8 mouse cellular contexts compared by ENCODE assay signal in the genomic region with DNA sequence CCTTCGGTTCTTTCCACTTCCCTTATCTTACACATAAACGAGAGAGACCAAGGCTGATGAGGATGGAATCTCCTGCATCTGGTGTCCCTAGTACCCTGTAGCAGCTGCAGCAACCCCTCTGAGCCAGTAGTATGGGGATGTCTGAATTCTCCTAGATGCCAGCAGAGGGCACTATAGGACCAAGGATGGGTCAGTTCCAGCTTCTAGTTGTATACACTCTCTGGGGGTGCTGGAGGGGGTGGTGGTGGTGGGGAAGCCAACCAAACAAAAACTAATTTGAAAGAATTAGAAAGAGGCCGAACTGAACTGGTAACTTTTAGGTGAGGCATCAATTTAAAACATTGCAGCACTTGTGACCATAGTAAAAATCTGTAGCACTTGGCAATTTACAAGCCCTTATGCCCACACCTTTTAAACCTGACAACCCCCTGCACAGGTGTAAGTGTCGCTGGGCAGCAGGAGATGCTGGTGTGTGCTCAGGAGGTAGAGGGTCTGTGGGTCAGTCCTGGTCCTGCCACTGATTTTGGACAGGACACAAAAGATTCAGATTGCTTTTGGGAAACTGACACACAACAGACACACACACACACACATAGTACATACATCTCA. TPM values are rescaled to one million over a fixed set of nuclear protein-coding genes. Genes with fewer than 3 reads are reported as not detected.
DNase-seq lines count a peak whose midpoint lies in the region; ATAC-seq lines count a peak whose summit lies in the region.

No protein-coding gene starts in this region.

- no peak overlapping the region for H3K4me3 ChIP-seq in limb, embryonic 15.5 days

- no peak overlapping the region for H3K27ac ChIP-seq in limb, embryonic 15.5 days

- no peaks in the 10 kb centered on the region for H3K36me3 ChIP-seq in limb, embryonic 15.5 days

- H3K4me1 ChIP-seq in limb, embryonic 15.5 days = peaks cover 5% of the 10 kb centered on the region; the same call in 1 of the 2 replicates

- H3K9me3 ChIP-seq in limb, embryonic 15.5 days = no peaks in the 10 kb centered on the region

- peak; percentile 86 for DNase-seq in CD4-positive, CD25-positive, alpha-beta regulatory T cell, adult 2 months (ENCODE audit: low read depth, low spot score)
- peak; percentile 38 to 84 for DNase-seq in adrenal gland, adult (ENCODE audit: inconsistent age in 2 of 2, low spot score in 1 of 2)
- DNase-seq in embryo, embryonic 10 days (ENCODE audit: low spot score) = peak; percentile 88
- peak; percentile 37 for DNase-seq in gastrocnemius, postnatal 14 days
- peak; percentile 33 for DNase-seq in kidney, adult 11 months
- peak; percentile 86 for DNase-seq in naive thymus-derived CD4-positive, alpha-beta T cell, adult 2 months (ENCODE audit: low read depth)
- peak; percentile 17 for DNase-seq in testis, postnatal 14 days (ENCODE audit: low spot score)

- no peak overlapping the region for H3K9ac ChIP-seq in limb, embryonic 15.5 days

- H3K4me2 ChIP-seq in limb, embryonic 15.5 days = no peak overlapping the region

- peak; percentile 35; the same call in 1 of the 2 replicates for ATAC-seq in limb, embryonic 15.5 days (ENCODE audit: insufficient number of reproducible peaks, low FRiP score, low TSS enrichment, low read depth)

- intact Hi-C loops in gastrocnemius, postnatal 14 days (cut with DNase I; ENCODE audit: low total_unique reads) = loop anchor here (2.0 to 5.0 kb wide), 2 partner anchors 567 to 671 kb away; no protein-coding TSS in a partner anchor

- 12% methylated on average over 4 of the region's 4 CpGs for whole genome bisulfite sequencing in limb, embryonic 15.5 days

- no peaks in the 10 kb centered on the region for H3K27me3 ChIP-seq in limb, embryonic 15.5 days

RNA-seq across cellular contexts. Expression of a gene that starts 38.2 kb away (rescaled TPM):
- 10 to 100 TPM; 26.4 to 35.6 TPM for total RNA-seq in gastrocnemius, postnatal 14 days (2021)
- polyA plus RNA-seq in limb, embryonic 15.5 days (2015; fragmentation: Nextera tagmentation; extraction: Ambion mirVana) = 16.7 and 20.1 TPM in 2 replicates

Comparison
In these comparisons a context has a peak if more than half of its experiments do, and no peak if none do; other contexts are left out.
1. DNase-seq: peak in every context shown above with its lines; median percentile 88 in embryo, embryonic 10 days; 86 in CD4-positive, CD25-positive, alpha-beta regulatory T cell, adult 2 months; 86 in naive thymus-derived CD4-positive, alpha-beta T cell, adult 2 months; 61 in adrenal gland, adult; 37 in gastrocnemius, postnatal 14 days; 33 in kidney, adult 11 months; 17 in testis, postnatal 14 days.